Mouse (Mus musculus) liver, adult 2 months (tissue): ENCODE data around the gene Wdr24. TPM values are rescaled to one million over a fixed set of nuclear protein-coding genes. Genes with fewer than 3 reads are reported as not detected.
"Not testable (repeated sequence)": the region's sequence is repeated elsewhere in the genome, so short reads cannot be mapped to it uniquely, and the experiment has no call there.

ENCODE experiments used
- DNase-seq: peaks from one replicate; pipeline ENCODE4 v3.0.0-alpha.2; 2011; ENCODE audit warnings: low read depth, low spot score; ENCODE audit errors: extremely low read depth
- H3K27ac ChIP-seq: fragments of 200-500 bp; replicated peaks from 2 replicates; pipeline ENCODE4 v1.5.1; 2012; ENCODE audit warnings: low read depth, mild to moderate bottlenecking, control low read depth, inconsistent platforms, low read length; ENCODE audit not compliant: insufficient read depth
- H3K27me3 ChIP-seq: fragments of 200-500 bp; 2 replicates; pipeline ENCODE4 v1.6.1; 2012; ENCODE audit warnings: mild to moderate bottlenecking, moderate library complexity, low read length, inconsistent platforms; ENCODE audit not compliant: control insufficient read depth, insufficient read depth
- H3K36me3 ChIP-seq: fragments of 200-500 bp; 2 replicates; pipeline ENCODE4 v1.6.1; 2012; ENCODE audit warnings: low read length, inconsistent platforms; ENCODE audit not compliant: control insufficient read depth, insufficient read depth
- H3K4me1 ChIP-seq: fragments of 200-500 bp; 2 replicates; pipeline ENCODE4 v1.6.1; 2011; ENCODE audit warnings: low read length; ENCODE audit not compliant: control insufficient read depth, insufficient read depth
- H3K4me3 ChIP-seq: fragments of 200-500 bp; 2 replicates; pipeline ENCODE4 v1.5.1; 2011; ENCODE audit warnings: low read depth, mild to moderate bottlenecking, control low read depth, low read length, moderate library complexity; ENCODE audit not compliant: insufficient read depth
- H3K79me2 ChIP-seq: fragments of 200-500 bp; 2 replicates; pipeline ENCODE4 v1.6.1; 2012; ENCODE audit warnings: inconsistent platforms, mild to moderate bottlenecking, low read length, moderate library complexity; ENCODE audit not compliant: control insufficient read depth, insufficient read depth
- H3K9ac ChIP-seq: fragments of 200-500 bp; 2 replicates; pipeline ENCODE4 v1.6.1; 2012; ENCODE audit warnings: low read depth, mild to moderate bottlenecking, control low read depth, inconsistent platforms, low read length
- CTCF ChIP-seq: fragments of 200-500 bp; IDR thresholded peaks from 2 replicates; pipeline ENCODE4 v1.5.1; 2011; ENCODE audit warnings: low read depth, low read length, control low read depth
- POLR2A ChIP-seq: fragments of 200-500 bp; IDR thresholded peaks from 2 replicates; pipeline ENCODE4 v1.6.1; 2011; ENCODE audit warnings: low read length, control low read depth; ENCODE audit not compliant: insufficient read depth; ENCODE audit errors: extremely low read depth
- WGBS: fragments of 180-500 bp; shearing (Covaris S2); methylation state at CpG from one replicate; pipeline ENCODE4 v1.1.7; 2018; 5-methylcytosine and 5-hydroxymethylcytosine counted together
- polyA plus RNA-seq: library from polyadenylated mRNA; depleted of rRNA; stranded (reverse); fragments of >200 nt; gene quantifications from 2 replicates; pipeline ENCODE4 v1.2.3, GENCODE M21; 2012
- total RNA-seq: library from RNA; depleted of rRNA; stranded (reverse); fragments of >200 nt; gene quantifications from 2 replicates; pipeline ENCODE4 v1.2.3, GENCODE M21; 2014

The Wdr24 gene
- total and polyA plus RNA-seq, 2 experiments = 13.3 to 24.8 TPM

GRCm38 (mm10) chr17:25867509-25867835 lies 44.0 kb downstream of the Wdr24 start:
- peaks cover 21% of the 10 kb centered on the region; the same call in 1 of the 2 replicates for H3K79me2 ChIP-seq
- peaks cover 27% of the 10 kb centered on the region for H3K4me1 ChIP-seq
- no peak for DNase-seq
- H3K27me3 ChIP-seq = no peaks in the 10 kb centered on the region
- peak overlapping the region; percentile 91 for H3K9ac ChIP-seq
- peak overlapping the region; percentile 87 for H3K4me3 ChIP-seq
- WGBS = 6% methylated on average over 7 of the region's 7 CpGs
- peak overlapping the region; percentile 88 for H3K27ac ChIP-seq
- no peaks in the 10 kb centered on the region for H3K36me3 ChIP-seq
- TF ChIP-seq POLR2A (no peak), CTCF (no peak)

GRCm38 (mm10) chr17:25867836-25868600 lies 44.6 kb downstream of the Wdr24 start:
- H3K79me2 ChIP-seq = peaks cover 21% of the 10 kb centered on the region; the same call in 1 of the 2 replicates

DNA sequence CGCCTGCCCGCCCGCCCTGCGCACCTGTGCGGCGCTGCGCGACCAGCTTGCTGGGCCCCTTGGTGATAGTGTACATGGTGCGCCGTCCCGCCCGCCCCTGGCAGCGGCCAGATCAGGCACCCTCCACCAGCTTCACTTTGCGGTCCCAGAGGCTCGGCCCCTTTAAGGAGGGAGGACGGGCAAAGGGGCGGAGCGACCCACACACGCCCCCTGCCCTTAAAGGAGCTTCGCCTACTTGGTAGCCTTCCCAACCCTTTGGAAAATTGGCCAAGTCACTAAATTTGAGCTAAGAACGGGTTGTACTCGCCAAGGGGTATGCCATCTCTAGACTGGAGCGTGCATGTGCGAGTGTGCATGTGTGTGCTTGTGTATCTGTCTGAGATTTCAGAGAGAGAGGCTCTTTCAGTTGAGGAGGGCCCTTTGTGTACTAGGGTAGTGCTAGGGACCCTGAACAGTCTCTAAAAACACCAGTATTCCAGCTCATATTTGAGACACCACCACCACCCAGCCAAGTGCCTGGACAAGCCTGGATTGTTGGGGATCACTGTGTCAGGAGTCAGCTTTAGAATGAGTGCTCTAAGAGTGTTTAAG lies 45.3 kb downstream of the Wdr24 start, which contains the start of gene Mcrip2:
TSS of gene Mcrip2 (minus strand) at position 164 of the 591 bp plus-strand sequence.
- Histone ChIP-seq H3K9ac (peak within 1 kb of the TSS; percentile 91), H3K36me3 (no peaks in the 10 kb centered on the region), H3K4me1 (peaks cover 26% of the 10 kb centered on the region), H3K4me3 (peak within 1 kb of the TSS; percentile 87), H3K27ac (peak within 1 kb of the TSS; percentile 88), H3K79me2 (peaks cover 21% of the 10 kb centered on the region; the same call in 1 of the 2 replicates), H3K27me3 (no peaks in the 10 kb centered on the region)
- peak; percentile 89 for DNase-seq
- WGBS = under 1% methylated on average over 24 of the region's 24 CpGs
- TF ChIP-seq POLR2A (peak; percentile 84), CTCF (no peak)

More at GRCm38 (mm10) chr17:25867836-25868600, 44.6 kb downstream of the Wdr24 start:
- peaks cover 27% of the 10 kb centered on the region for H3K4me1 ChIP-seq
- TF ChIP-seq POLR2A (no peak), CTCF (no peak)
- H3K4me3 ChIP-seq = peak overlapping the region; percentile 87
- DNase-seq = peak; percentile 91
- H3K27ac ChIP-seq = peak overlapping the region; percentile 88
- H3K27me3 ChIP-seq = no peaks in the 10 kb centered on the region
- no peaks in the 10 kb centered on the region for H3K36me3 ChIP-seq
- H3K9ac ChIP-seq = peak overlapping the region; percentile 91
- under 1% methylated on average over 42 of the region's 42 CpGs for whole genome bisulfite sequencing

DNA sequence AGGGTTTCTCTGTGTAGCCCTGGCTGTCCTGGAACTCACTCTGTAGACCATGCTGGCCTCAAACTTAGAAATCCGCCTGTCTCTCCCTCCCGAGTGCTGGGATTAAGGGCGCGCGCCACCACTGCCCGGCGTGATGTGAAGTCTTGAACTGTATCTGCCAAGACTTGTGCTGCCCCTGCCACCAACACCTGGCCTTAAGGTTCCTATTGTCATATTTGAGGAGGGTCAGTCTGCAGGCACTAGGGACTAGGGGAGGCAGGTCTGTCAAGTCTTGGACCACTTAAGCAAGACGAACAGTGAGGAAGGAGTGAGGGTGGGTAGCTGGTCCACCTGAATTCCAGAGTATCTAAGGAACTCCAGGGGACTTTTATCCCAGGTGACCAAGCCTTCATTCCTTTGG lies 46.1 kb downstream of the Wdr24 start:
- H3K4me3 ChIP-seq = no peak overlapping the region
- no peak for DNase-seq
- peaks cover 21% of the 10 kb centered on the region; the same call in 1 of the 2 replicates for H3K79me2 ChIP-seq
- H3K9ac ChIP-seq = no peak overlapping the region
- H3K27me3 ChIP-seq = no peaks in the 10 kb centered on the region
- H3K4me1 ChIP-seq = peaks cover 25% of the 10 kb centered on the region
- no peak for TF ChIP-seq CTCF
- no peak for TF ChIP-seq POLR2A
- 89% methylated on average over 8 of the region's 8 CpGs for WGBS
- no peak overlapping the region for H3K27ac ChIP-seq
- no peaks in the 10 kb centered on the region for H3K36me3 ChIP-seq

GRCm38 (mm10) chr17:25869954-25870353 lies 46.5 kb downstream of the Wdr24 start:
- DNase-seq = no peak
- no peak overlapping the region for H3K27ac ChIP-seq
- peaks cover 19% of the 10 kb centered on the region; the same call in 1 of the 2 replicates for H3K79me2 ChIP-seq
- no peaks in the 10 kb centered on the region for H3K36me3 ChIP-seq
- H3K4me1 ChIP-seq = peaks cover 22% of the 10 kb centered on the region
- H3K27me3 ChIP-seq = no peaks in the 10 kb centered on the region
- no peak overlapping the region for H3K4me3 ChIP-seq
- WGBS = 91% methylated on average over 2 of the region's 2 CpGs
- no peak overlapping the region for H3K9ac ChIP-seq
- no peak for TF ChIP-seq CTCF
- TF ChIP-seq POLR2A = no peak

DNA sequence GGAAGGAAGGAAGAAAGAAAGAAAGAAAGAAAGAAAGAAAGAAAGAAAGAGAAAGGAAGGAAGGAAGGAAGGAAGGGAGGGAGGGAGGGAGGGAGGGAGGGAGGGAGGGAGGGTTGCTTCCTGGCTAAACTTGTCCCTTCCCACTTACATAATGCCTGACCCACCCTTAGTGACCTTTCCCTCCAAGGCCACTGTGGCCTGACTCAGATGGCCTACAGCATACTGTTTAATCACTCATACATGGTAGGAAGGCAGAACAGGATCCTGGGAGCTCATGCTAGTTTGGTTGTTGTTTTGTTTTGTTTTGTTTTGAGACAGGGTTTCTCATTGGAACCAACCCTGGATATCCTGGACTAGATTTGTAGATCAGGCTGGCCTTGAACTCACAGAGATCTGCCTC lies 48.1 kb downstream of the Wdr24 start:
- not testable (repeated sequence) for H3K27ac ChIP-seq, DNase-seq, H3K36me3 ChIP-seq, H3K27me3 ChIP-seq, H3K9ac ChIP-seq, H3K4me3 ChIP-seq
- H3K79me2 ChIP-seq = peaks cover 11% of the 10 kb centered on the region; the same call in 1 of the 2 replicates
- H3K4me1 ChIP-seq = peaks cover 10% of the 10 kb centered on the region
